ENCODE assay signal across 27 mouse cellular contexts in the genomic region with DNA sequence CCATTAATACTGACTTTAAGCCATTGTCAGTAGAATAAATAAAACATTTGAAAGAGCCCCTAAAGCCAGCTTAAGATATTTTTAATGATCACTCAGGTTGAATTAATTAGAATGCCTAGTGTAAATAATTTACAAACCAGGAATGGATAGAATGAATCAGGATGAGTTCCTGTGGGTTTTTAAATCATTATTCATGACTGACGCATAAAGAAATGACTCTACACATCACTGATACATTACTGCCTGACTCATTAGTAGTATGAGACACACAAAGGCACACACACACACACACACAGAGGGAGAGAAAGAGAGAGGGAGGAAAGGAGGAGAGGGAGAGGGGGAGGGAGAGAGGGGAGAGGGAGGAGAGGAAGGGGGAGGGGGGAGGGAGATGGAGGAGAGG.
A peak's percentile ranks its signal among the peaks of the same experiment; 100 is the strongest.
DNase-seq lines count a peak whose midpoint lies in the region; ATAC-seq lines count a peak whose summit lies in the region.
"Had no signal": no experiment of that assay in that cellular context is flagged by ENCODE, and none has a peak within 500 bp of the region (broad histone marks: within the 10 kb centered on the region; RNA-seq: fewer than 3 reads in every experiment).

No protein-coding gene starts in this region.

- no peaks in the 10 kb centered on the region for H3K27me3 ChIP-seq in midbrain, embryonic 14.5 days (ENCODE audit: control insufficient read depth, insufficient read depth, low read length)
- no peaks in the 10 kb centered on the region for H3K27me3 ChIP-seq in midbrain, embryonic 10.5 days (ENCODE audit: low read depth, poor library complexity, severe bottlenecking)
- H3K27me3 ChIP-seq in midbrain, embryonic 15.5 days (replicated peaks) = no peaks in the 10 kb centered on the region
- H3K27me3 ChIP-seq in hindbrain, embryonic 14.5 days (ENCODE audit: control insufficient read depth, insufficient read depth, low read length) = no peaks in the 10 kb centered on the region
- H3K27me3 ChIP-seq: CH12.LX; embryonic facial prominence, embryonic 13.5 days; forebrain, embryonic 13.5 days; hindbrain, embryonic 12.5 days; intestine, embryonic 15.5 days had no signal

- 68% methylated on average over 1 of the region's 1 CpGs for WGBS in midbrain, embryonic 14.5 days
- 80% methylated on average over 1 of the region's 1 CpGs for WGBS in midbrain, embryonic 10.5 days
- WGBS in midbrain, embryonic 15.5 days = 58% methylated on average over 1 of the region's 1 CpGs
- 74% methylated on average over 1 of the region's 1 CpGs for WGBS in hindbrain, embryonic 14.5 days

- no peak; the same call in 1 of the 2 replicates for ATAC-seq in midbrain, embryonic 14.5 days (ENCODE audit: low FRiP score, low TSS enrichment)
- peak; percentile 56; the same call in 1 of the 2 replicates for ATAC-seq in midbrain, embryonic 15.5 days (replicated peaks)
- no peak for ATAC-seq in hindbrain, embryonic 14.5 days (ENCODE audit: low FRiP score)
- ATAC-seq: activated CD4-positive, CD25-positive, alpha-beta regulatory T cell, adult 4 months; forebrain, embryonic 16.5 days; hindbrain, embryonic 16.5 days; intestine, embryonic 15.5 days had no signal

- no peaks in the 10 kb centered on the region for H3K36me3 ChIP-seq in midbrain, embryonic 14.5 days (ENCODE audit: control insufficient read depth, insufficient read depth, low read length)
- H3K36me3 ChIP-seq in midbrain, embryonic 10.5 days = no peaks in the 10 kb centered on the region
- H3K36me3 ChIP-seq in midbrain, embryonic 15.5 days (replicated peaks) = no peaks in the 10 kb centered on the region
- H3K36me3 ChIP-seq in hindbrain, embryonic 14.5 days (replicated peaks; ENCODE audit: control insufficient read depth, insufficient read depth) = no peaks in the 10 kb centered on the region
- H3K36me3 ChIP-seq: embryonic facial prominence, embryonic 10.5 days; embryonic facial prominence, embryonic 13.5 days; G1E; heart, embryonic 10.5 days; hindbrain, embryonic 12.5 days; intestine, embryonic 15.5 days had no signal

- no peak overlapping the region for H3K4me2 ChIP-seq in midbrain, embryonic 14.5 days (ENCODE audit: low read length)
- H3K4me2 ChIP-seq in midbrain, embryonic 15.5 days = no peak overlapping the region
- H3K4me2 ChIP-seq in hindbrain, embryonic 14.5 days (replicated peaks) = no peak overlapping the region
- H3K4me2 ChIP-seq: embryonic facial prominence, embryonic 13.5 days; forebrain, embryonic 13.5 days; hindbrain, embryonic 12.5 days; intestine, embryonic 15.5 days had no signal

- no peaks in the 10 kb centered on the region for H3K4me1 ChIP-seq in midbrain, embryonic 14.5 days (ENCODE audit: control insufficient read depth, insufficient read depth, low read length)
- no peaks in the 10 kb centered on the region for H3K4me1 ChIP-seq in midbrain, embryonic 10.5 days
- peaks cover 3% of the 10 kb centered on the region; the same call in 1 of the 2 replicates for H3K4me1 ChIP-seq in midbrain, embryonic 15.5 days
- no peaks in the 10 kb centered on the region for H3K4me1 ChIP-seq in hindbrain, embryonic 14.5 days (replicated peaks; ENCODE audit: control insufficient read depth, insufficient read depth, low read length)
- H3K4me1 ChIP-seq: embryonic facial prominence, embryonic 10.5 days; heart, embryonic 10.5 days; hindbrain, embryonic 12.5 days had no signal

- no peak overlapping the region for H3K27ac ChIP-seq in midbrain, embryonic 14.5 days (replicated peaks; ENCODE audit: low read depth, low read length)
- H3K27ac ChIP-seq in midbrain, embryonic 10.5 days (replicated peaks) = no peak overlapping the region
- H3K27ac ChIP-seq in midbrain, embryonic 15.5 days = no peak overlapping the region
- H3K27ac ChIP-seq in hindbrain, embryonic 14.5 days = no peak overlapping the region
- H3K27ac ChIP-seq: embryonic facial prominence, embryonic 10.5 days; embryonic facial prominence, embryonic 13.5 days; forebrain, embryonic 13.5 days; heart, adult 2 months; heart, embryonic 10.5 days; hindbrain, embryonic 12.5 days; intestine, embryonic 15.5 days had no signal

- DNase-seq in midbrain, embryonic 14.5 days = peak; percentile 26
- no peak for DNase-seq in midbrain, embryonic 10.5 days (ENCODE audit: low spot score)
- peak; percentile 71 for DNase-seq in Muller cell, postnatal 12 days (ENCODE audit: inconsistent ontology term)
- DNase-seq in cerebellum, adult 9-10 months = no peak
- DNase-seq in hindbrain, embryonic 14.5 days (ENCODE audit: low spot score) = no peak
- DNase-seq: adrenal gland, adult 8-10 months; adrenal gland, postnatal 25 days; cerebellum, adult 18-20 months; cerebellum, adult 9-11 months; cerebellum, postnatal 25 days; embryo, embryonic 11 days; gastrocnemius, postnatal 10 days; gastrocnemius, postnatal 36 days; heart, adult 2 months had no signal

- no peak overlapping the region for H3K9ac ChIP-seq in midbrain, embryonic 14.5 days (replicated peaks; ENCODE audit: low read length)
- H3K9ac ChIP-seq in midbrain, embryonic 15.5 days = no peak overlapping the region
- H3K9ac ChIP-seq in hindbrain, embryonic 14.5 days = no peak overlapping the region
- H3K9ac ChIP-seq: embryonic facial prominence, embryonic 13.5 days; forebrain, embryonic 13.5 days; hindbrain, embryonic 12.5 days; intestine, embryonic 15.5 days had no signal

- H3K9me3 ChIP-seq in midbrain, embryonic 14.5 days (ENCODE audit: control insufficient read depth, low read length) = no peaks in the 10 kb centered on the region
- H3K9me3 ChIP-seq in midbrain, embryonic 10.5 days (replicated peaks) = no peaks in the 10 kb centered on the region
- no peaks in the 10 kb centered on the region for H3K9me3 ChIP-seq in midbrain, embryonic 15.5 days
- no peaks in the 10 kb centered on the region for H3K9me3 ChIP-seq in hindbrain, embryonic 14.5 days (ENCODE audit: control insufficient read depth, low read length)
- H3K9me3 ChIP-seq: embryonic facial prominence, embryonic 10.5 days; embryonic facial prominence, embryonic 13.5 days; forebrain, embryonic 13.5 days; heart, embryonic 10.5 days; hindbrain, embryonic 12.5 days; intestine, embryonic 15.5 days had no signal

- no peak overlapping the region for H3K4me3 ChIP-seq in midbrain, embryonic 14.5 days (replicated peaks; ENCODE audit: low read depth, low read length)
- no peak overlapping the region for H3K4me3 ChIP-seq in midbrain, embryonic 10.5 days
- no peak overlapping the region for H3K4me3 ChIP-seq in midbrain, embryonic 15.5 days
- no peak overlapping the region for H3K4me3 ChIP-seq in hindbrain, embryonic 14.5 days (replicated peaks; ENCODE audit: low read length)
- H3K4me3 ChIP-seq: embryonic facial prominence, embryonic 10.5 days; embryonic facial prominence, embryonic 13.5 days; erythroblast, embryonic 14.5 days; forebrain, embryonic 13.5 days; heart, adult 2 months; heart, embryonic 10.5 days; hindbrain, embryonic 12.5 days; intestine, embryonic 15.5 days had no signal

Comparison
In these comparisons a context has a peak if more than half of its experiments do, and no peak if none do; other contexts are left out.
1. DNase-seq: peak in midbrain, embryonic 14.5 days (single experiment) and Muller cell, postnatal 12 days (single experiment); none in midbrain, embryonic 10.5 days (single experiment), cerebellum, adult 9-10 months (single experiment) and hindbrain, embryonic 14.5 days (single experiment).